Mouse (Mus musculus) midbrain, postnatal 0 days (tissue): ENCODE results near the gene Ppp2r5e. TPM values are rescaled to one million over a fixed set of nuclear protein-coding genes. Genes with fewer than 3 reads are reported as not detected.

Experiments used
- ATAC-seq: fragments of 200-750 bp; cut with Nextera tagmentation; 2 replicates; pipeline ENCODE4 v1.8.0; 2017; ENCODE audit warnings: moderate number of reproducible peaks, mild to moderate bottlenecking, moderate TSS enrichment, moderate library complexity; ENCODE audit not compliant: low FRiP score
- DNase-seq: peaks from one replicate; pipeline ENCODE4 v3.0.0-alpha.2; 2015; ENCODE audit warnings: low spot score
- H3K27ac ChIP-seq: fragments of 300-500 bp; sonication (generic); 2 replicates; pipeline ENCODE4 v1.5.1; 2014; ENCODE audit warnings: low read depth, mild to moderate bottlenecking, low read length, mixed read lengths
- H3K27me3 ChIP-seq: fragments of 300-500 bp; sonication (generic); 2 replicates; pipeline ENCODE4 v1.6.1; 2014; ENCODE audit warnings: low read length, control low read depth, mixed read lengths; ENCODE audit not compliant: insufficient read depth
- H3K36me3 ChIP-seq: fragments of 300-500 bp; sonication (generic); 2 replicates; pipeline ENCODE4 v1.6.1; 2014; ENCODE audit warnings: low read length, control low read depth, mixed read lengths; ENCODE audit not compliant: insufficient read depth
- H3K4me1 ChIP-seq: fragments of 300-500 bp; sonication (generic); 2 replicates; pipeline ENCODE4 v1.6.1; 2014; ENCODE audit warnings: mild to moderate bottlenecking, control low read depth, antibody characterized with exemption, low read length, mixed read lengths; ENCODE audit not compliant: insufficient read depth
- H3K4me2 ChIP-seq: fragments of 300-500 bp; sonication (generic); 2 replicates; pipeline ENCODE4 v1.6.1; 2014; ENCODE audit warnings: low read depth, mild to moderate bottlenecking, low read length, mixed read lengths; ENCODE audit not compliant: poor library complexity, severe bottlenecking
- H3K4me3 ChIP-seq: fragments of 300-500 bp; sonication (generic); 2 replicates; pipeline ENCODE4 v1.5.1; 2014; ENCODE audit warnings: low read depth, mild to moderate bottlenecking, low read length, moderate library complexity
- H3K9ac ChIP-seq: fragments of 300-500 bp; sonication (generic); replicated peaks from 2 replicates; pipeline ENCODE4 v1.6.1; 2014; ENCODE audit warnings: mild to moderate bottlenecking, low read length, moderate library complexity, mixed read lengths; ENCODE audit not compliant: poor library complexity, severe bottlenecking
- H3K9me3 ChIP-seq: fragments of 300-500 bp; sonication (generic); 2 replicates; pipeline ENCODE4 v1.6.1; 2016; ENCODE audit warnings: low read length, control low read depth
- CTCF ChIP-seq: IDR thresholded peaks from 2 replicates; pipeline ENCODE4 v1.5.1; 2016; ENCODE audit warnings: antibody characterized with exemption, mild to moderate bottlenecking
- WGBS: fragments of 180-500 bp; shearing (Covaris S2); extraction: QIAGEN DNeasy Blood & Tissue Kit; methylation state at CpG from one replicate; pipeline ENCODE4 v1.1.7; 2014; 5-methylcytosine and 5-hydroxymethylcytosine counted together
- polyA plus RNA-seq: library from polyadenylated mRNA; unstranded; fragments of >200 nt; fragmentation: Nextera tagmentation; extraction: Ambion mirVana; gene quantifications from 2 replicates; pipeline ENCODE4 v1.2.1, GENCODE M21; 2015
- total RNA-seq: library from RNA; depleted of rRNA; stranded (reverse); fragments of >200 nt; gene quantifications from 2 replicates; pipeline ENCODE4 v1.2.3, GENCODE M21; 2014

Ppp2r5e gene
- total and polyA plus RNA-seq, 2 experiments from 2014 or later = 22.8 to 32.9 TPM

GRCm38 (mm10) chr12:75570138-75570537, 25.9 kb downstream of the Ppp2r5e start:
- Histone ChIP-seq H3K36me3 (no peaks in the 10 kb centered on the region), H3K4me3 (no peak overlapping the region), H3K4me1 (no peaks in the 10 kb centered on the region), H3K4me2 (no peak overlapping the region), H3K9ac (no peak overlapping the region), H3K9me3 (no peaks in the 10 kb centered on the region), H3K27ac (no peak overlapping the region), H3K27me3 (no peaks in the 10 kb centered on the region)
- DNase-seq (no peak), ATAC-seq (no peak)
- TF ChIP-seq CTCF = no peak
- WGBS = 57% methylated on average over 1 of the region's 1 CpGs

- DNase-seq = no peak
- ATAC-seq = no peak
- no peak overlapping the region for H3K4me3 ChIP-seq
- no peaks in the 10 kb centered on the region for H3K36me3 ChIP-seq
- H3K9ac ChIP-seq = no peak overlapping the region
- no peaks in the 10 kb centered on the region for H3K9me3 ChIP-seq
- H3K4me1 ChIP-seq = no peaks in the 10 kb centered on the region
- no peak overlapping the region for H3K27ac ChIP-seq
- WGBS = 90% methylated on average over 5 of the region's 5 CpGs
- no peak for TF ChIP-seq CTCF
- H3K4me2 ChIP-seq = no peak overlapping the region
- H3K27me3 ChIP-seq = no peaks in the 10 kb centered on the region
These were observed 28.3 kb downstream of the Ppp2r5e start for GRCm38 (mm10) chr12:75567745-75568144.

- no peak for ATAC-seq
- no peak overlapping the region for H3K9ac ChIP-seq
These were observed 30.3 kb downstream of the Ppp2r5e start for GRCm38 (mm10) chr12:75565756-75566155.

GRCm38 (mm10) chr12:75564498-75564897, 31.5 kb downstream of the Ppp2r5e start:
- Histone ChIP-seq H3K9ac (no peak overlapping the region), H3K4me1 (no peaks in the 10 kb centered on the region), H3K27ac (no peak overlapping the region), H3K36me3 (no peaks in the 10 kb centered on the region), H3K9me3 (no peaks in the 10 kb centered on the region), H3K4me3 (no peak overlapping the region), H3K27me3 (no peaks in the 10 kb centered on the region), H3K4me2 (no peak overlapping the region)
- WGBS = 83% methylated on average over 1 of the region's 1 CpGs
- no peak for ATAC-seq
- DNase-seq = no peak
- TF ChIP-seq CTCF = no peak

More at GRCm38 (mm10) chr12:75565756-75566155, 30.3 kb downstream of the Ppp2r5e start:
- H3K4me3 ChIP-seq = no peak overlapping the region
- no peaks in the 10 kb centered on the region for H3K9me3 ChIP-seq
- H3K4me2 ChIP-seq = no peak overlapping the region
- H3K27me3 ChIP-seq = no peaks in the 10 kb centered on the region
- no peak overlapping the region for H3K27ac ChIP-seq
- H3K36me3 ChIP-seq = no peaks in the 10 kb centered on the region
- no peak for DNase-seq
- H3K4me1 ChIP-seq = no peaks in the 10 kb centered on the region
- no peak for TF ChIP-seq CTCF
- WGBS = 75% methylated on average over 5 of the region's 5 CpGs

- no peak for ATAC-seq
- DNase-seq = no peak
- H3K27me3 ChIP-seq = no peaks in the 10 kb centered on the region
- H3K9ac ChIP-seq = no peak overlapping the region
- no peak overlapping the region for H3K4me2 ChIP-seq
- no peak for TF ChIP-seq CTCF
- H3K27ac ChIP-seq = no peak overlapping the region
- no peaks in the 10 kb centered on the region for H3K9me3 ChIP-seq
- H3K4me1 ChIP-seq = no peaks in the 10 kb centered on the region
- H3K4me3 ChIP-seq = no peak overlapping the region
- H3K36me3 ChIP-seq = no peaks in the 10 kb centered on the region
- 95% methylated on average over 1 of the region's 1 CpGs for WGBS
These were observed 32.9 kb downstream of the Ppp2r5e start for GRCm38 (mm10) chr12:75562996-75563618.

GRCm38 (mm10) chr12:75560681-75561387, 35.2 kb downstream of the Ppp2r5e start:
- no peaks in the 10 kb centered on the region for H3K27me3 ChIP-seq
- H3K9ac ChIP-seq = no peak overlapping the region
- H3K4me2 ChIP-seq = no peak overlapping the region
- no peaks in the 10 kb centered on the region for H3K4me1 ChIP-seq
- no peak overlapping the region for H3K4me3 ChIP-seq
- DNase-seq (no peak), ATAC-seq (no peak)
- H3K36me3 ChIP-seq = no peaks in the 10 kb centered on the region
- TF ChIP-seq CTCF = no peak
- H3K9me3 ChIP-seq = no peaks in the 10 kb centered on the region
- WGBS = 90% methylated on average over 4 of the region's 4 CpGs
- H3K27ac ChIP-seq = no peak overlapping the region
